Mouse (Mus musculus) activated CD4-positive, CD25-positive, alpha-beta regulatory T cell, adult 4 months (primary cell): ENCODE measurements around the gene Cdipt. TPM values are rescaled to one million over a fixed set of nuclear protein-coding genes. Genes with fewer than 3 reads are reported as not detected.

ENCODE experiments used
- ATAC-seq: one replicate; pipeline ENCODE4 v1.8.0; 2017
- polyA plus RNA-seq, 2 experiments: library from polyadenylated mRNA; unstranded; fragments of 100-300 nt; shearing (Covaris generic); gene quantifications; one replicate each; pipeline ENCODE4 v1.2.1; 2017

Cdipt gene
- polyA plus RNA-seq, 2 experiments from 2014 or later, result 119 to 136 TPM

DNA sequence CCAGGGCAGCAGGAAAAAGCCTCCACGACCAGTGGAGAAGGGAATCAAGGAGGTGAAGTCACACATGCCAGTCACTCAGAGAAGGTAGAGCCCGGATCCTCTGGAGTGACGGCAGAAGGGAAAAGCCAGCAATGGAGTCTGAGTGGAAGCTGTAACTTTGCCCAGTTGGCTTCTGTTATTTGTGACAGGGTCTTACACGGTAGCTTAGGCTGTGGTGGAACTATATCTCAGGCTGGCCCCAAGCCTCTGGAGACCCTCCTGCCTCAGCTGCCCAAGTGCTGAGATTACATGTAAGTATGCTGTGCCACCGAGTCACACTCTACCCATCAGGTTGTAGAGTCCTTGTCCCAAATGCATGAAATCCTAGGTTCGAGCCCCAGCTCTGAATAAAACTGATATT is 37.7 kb downstream of the Cdipt start:
- no peak for ATAC-seq

DNA sequence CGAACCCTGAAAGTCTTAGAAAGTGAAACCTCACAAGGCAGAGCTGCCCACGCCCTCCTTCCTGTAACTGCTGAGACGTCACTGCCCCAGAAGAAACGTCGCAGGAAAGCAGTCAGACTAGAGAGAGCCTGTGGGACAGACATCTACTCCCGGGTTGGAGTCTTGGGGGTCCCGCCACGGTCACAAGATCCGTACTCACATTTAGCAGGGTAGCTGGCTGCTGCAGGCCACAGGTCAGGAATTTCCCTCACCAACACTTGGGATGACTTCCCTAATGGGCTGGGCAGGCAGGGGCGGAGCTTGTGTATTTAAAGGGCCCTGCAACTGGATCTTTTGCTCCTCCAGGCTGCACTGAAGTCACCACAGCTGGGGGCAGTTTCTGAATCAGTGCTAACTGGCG is 38.6 kb downstream of the Cdipt start, which contains the start of gene Mvp:
Mvp (minus strand) TSS at position 302 of the 400 bp plus-strand sequence.
- ATAC-seq, result peak; percentile 61

DNA sequence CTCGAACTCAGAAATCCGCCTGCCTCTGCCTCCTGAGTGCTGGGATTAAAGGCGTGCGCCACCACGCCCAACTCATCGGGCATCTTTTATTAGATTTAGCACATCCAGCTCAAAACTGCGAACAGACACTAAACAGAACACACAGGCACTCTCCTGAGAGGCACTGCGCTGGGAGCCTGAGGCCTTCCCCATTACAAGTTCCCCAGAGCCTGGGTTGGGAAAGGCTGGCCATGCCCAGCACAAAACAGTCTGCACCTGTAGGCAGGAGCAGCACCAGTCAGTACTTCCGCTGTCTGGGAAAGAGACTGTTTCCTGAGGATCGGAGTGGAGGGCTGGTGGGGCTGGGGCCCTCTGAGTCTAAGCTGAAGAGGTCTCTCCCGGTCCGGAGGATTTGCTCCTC is 39.3 kb downstream of the Cdipt start:
- no peak for ATAC-seq

DNA sequence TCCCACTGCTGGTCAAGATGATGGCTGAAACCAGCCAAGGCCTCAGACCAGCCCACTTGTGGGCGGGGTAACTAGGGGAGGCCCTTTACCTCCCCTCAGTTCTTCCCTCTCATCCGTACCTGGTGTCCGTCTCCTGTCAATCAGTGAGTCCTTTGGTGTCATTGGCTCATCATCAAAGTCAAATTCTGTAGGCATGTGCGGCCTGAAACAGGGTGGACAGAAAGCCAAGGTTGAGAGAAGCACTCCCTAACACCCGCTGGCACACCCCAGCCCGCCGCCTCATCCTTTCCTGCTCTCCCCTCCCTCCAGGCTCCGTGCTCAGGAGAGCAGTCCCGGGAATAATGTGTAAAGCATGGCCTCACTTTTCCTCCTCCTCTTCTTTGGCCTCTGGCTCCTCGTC is 40.4 kb downstream of the Cdipt start:
- ATAC-seq, result no peak

DNA sequence TGATC is 40.6 kb downstream of the Cdipt start, which contains the start of gene Pagr1b:
Pagr1b (minus strand) TSS at position 4 of the 5 bp plus-strand sequence.
- ATAC-seq, result no peak

DNA sequence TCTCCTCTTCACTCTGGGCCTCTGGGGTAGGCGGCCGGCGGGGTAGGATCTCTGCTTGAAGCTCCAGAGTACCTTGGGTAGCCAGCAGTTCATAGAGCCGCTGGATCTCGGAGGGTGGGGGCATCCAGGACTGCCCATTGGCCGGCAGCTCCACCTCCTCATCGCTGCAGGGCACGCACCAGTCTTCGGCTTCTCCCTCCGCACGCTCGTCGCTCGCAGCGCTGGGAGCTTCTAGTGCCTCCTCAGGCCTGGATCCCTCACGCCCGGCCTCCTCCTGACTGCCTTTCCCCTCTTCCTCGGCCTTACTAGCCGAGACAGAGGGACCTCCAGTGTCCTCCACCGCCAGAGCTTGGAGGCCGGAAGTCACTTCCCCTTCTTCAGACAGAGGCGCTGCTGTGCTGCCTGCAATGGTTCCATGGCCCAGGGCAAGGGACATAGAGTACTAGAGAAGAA is 40.8 kb downstream of the Cdipt start:
- peak; percentile 56 for ATAC-seq

DNA sequence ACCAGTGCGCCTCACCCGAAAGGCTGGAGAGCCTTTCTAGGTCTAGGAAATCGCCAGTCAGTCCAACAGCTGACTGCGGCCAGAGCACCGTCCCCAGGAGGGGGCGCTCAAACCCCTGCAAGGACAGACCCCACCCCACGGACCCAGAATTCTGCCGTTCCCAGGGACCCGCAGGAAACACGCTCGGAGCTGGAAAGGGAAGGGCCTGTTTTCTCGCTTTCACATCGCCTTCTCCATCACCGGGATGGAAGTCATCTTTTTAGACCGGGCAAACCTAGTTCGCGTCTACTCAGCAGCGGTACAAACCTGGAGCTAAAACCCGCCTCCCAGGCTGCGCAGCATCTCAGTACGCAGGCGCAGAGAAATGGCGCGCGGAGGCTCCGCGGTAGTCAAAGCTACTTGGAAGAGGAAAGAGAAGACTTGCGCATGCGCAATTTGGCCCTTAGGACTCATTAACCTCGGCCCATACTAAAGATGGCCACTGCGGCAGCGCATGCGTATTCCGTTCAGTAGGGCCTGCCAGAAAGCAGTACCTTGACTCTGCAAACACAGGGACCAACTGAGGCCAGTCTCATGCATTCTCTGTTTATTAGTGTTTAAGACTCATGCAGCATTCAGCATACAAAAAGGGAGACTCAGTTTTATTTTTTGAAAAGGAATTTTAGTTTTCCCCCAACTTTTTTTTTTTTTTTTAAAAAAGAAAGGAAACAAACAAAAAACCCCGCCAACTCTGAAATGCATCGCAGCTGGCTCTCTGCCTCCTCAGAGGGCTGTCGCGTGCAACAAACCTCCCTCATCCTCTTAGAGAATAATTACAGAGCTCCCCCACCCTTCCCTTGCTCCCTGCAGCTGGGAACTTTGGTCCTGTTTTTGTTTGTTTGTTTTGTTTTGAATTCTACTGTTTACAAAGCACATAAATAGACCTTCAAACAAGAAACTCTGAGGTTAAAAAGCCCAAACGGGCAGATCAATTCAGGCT is 41.5 kb downstream of the Cdipt start, which contains the start of gene Pagr1a:
Pagr1a (minus strand) TSS at position 382 of the 979 bp plus-strand sequence.
- peak; percentile 68 for ATAC-seq

DNA sequence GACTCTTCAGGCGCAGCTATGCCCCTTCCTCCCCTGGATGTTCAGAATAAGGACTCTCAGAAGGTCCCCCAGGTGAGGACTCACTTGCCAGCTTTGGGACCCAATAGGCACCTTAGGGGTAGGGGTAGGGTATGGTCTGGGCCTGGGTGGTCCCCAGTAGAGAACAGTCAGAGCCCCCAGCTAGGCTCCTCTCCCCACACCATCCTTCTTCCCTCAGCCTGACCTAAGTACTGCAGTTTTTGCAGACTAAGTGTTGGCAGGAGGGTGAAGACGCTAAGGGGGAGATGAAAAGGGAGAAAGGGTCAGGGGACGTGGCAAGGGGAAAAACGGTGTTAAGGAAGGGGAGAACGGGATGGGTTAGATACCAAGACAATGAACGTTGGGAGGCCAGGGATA is 42.2 kb downstream of the Cdipt start:
- ATAC-seq, result no peak

DNA sequence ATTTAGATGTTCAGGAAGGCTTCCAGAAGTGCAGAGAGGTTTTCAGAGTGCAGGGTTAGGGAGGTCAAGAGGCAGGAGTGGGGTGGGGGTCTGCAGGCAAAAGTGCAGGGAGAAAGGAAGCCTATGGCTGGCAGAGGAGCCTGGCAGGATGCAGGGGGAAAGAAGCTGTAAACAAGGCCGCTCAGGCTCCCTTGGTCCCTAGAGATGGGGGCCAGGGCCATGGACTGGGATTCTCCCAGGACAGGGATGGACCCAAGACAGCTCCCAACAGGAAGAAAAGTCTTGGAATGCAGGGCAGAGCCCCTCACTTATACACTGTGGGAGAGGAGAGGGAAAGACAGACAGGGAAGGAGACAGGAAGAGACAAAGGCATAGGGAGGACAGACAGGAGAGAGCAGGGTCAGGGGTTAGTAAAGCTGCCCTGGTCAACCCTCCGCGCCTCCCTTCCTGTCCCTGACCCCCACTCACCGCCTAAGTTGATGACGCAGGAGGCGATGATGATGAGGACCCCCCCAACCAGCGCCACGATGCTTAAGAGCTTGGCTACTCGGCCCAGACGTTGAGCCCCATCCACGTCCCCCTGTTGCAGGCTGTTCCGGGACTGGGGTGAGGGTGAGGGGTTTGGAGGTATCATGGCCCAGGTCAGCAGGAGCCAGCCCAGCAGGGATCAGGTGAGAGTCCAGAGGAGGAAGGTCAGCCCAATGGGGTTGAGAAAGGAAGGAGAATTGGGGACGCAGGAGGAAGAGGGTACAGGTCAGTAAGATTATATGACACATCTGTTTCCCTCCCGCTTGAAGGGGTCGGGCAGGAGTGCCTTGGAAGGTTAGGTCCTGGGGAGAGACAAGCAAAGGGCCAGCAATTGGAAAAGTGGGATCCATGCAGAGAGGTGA is 42.9 kb downstream of the Cdipt start:
- no peak for ATAC-seq

DNA sequence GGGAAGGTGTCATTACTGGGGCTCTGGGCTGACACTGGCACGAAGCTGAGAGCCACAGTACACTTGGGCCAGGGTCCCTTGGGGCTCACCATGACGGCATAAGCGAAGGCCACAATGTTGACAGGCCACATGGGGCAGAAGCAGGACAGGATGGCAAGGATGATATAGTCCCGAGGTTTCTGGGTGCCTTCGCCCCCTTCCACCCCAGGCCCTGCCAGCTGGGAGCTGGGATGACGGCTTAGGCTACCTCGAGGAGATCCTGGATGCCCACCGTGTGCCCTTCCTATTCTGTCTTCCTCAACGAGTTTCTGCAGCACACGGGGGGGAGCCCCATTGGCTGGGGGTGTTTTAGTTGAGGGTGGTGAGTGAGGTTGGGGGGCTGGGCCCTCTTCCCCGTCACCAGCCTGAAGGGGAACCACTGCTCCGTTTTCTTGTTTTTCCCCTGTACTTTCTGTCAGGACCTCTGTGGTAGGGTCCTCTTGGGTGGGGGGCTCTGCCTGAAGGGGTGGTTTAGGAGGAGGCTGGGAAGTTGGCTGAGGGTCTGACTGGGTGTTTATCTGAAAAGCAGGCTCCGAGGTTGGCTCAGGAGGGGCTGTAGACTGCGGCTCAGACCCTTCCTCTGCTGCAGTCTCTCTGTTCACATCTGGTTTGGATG is 43.7 kb downstream of the Cdipt start:
- no peak for ATAC-seq

DNA sequence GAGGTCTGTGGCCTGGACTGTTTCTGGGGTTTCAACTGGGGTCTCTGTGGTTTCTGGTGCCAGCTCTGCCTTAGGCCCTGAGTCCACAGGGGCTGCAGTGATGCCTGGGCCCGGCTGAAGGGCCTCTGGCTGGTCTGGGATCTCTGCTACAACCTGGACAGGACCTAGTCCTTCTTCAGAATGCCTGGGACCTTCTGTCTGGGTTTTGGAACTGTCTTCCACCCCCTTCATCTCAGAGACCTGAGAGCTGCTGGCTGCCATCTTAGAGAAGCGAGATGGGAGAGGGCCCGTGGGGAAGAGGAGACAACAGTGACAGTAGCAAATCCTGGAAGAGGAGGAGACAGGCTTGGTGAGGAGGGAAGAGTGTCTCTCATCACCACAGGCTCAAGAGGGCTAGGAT is 44.3 kb downstream of the Cdipt start:
- ATAC-seq, result no peak

DNA sequence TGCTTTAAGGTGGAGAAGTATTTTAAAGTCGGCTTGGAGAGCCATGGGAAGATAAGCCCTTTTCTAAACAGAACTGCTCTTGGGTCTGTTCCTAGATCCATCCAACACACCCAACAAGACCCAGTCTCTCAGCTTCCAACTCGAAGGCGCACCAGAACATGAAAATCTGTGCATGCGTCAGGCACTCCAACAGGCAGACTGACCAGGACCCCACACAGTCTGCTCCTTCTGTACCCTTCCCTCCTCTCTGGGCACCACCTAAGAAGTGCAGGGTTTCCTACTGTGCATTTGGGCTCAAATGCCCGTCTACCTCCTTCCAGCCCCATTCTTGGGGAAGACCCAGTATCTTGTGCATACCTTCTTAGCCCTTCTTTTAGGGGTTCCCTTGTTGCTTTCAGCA is 44.8 kb downstream of the Cdipt start:
- ATAC-seq, result no peak

DNA sequence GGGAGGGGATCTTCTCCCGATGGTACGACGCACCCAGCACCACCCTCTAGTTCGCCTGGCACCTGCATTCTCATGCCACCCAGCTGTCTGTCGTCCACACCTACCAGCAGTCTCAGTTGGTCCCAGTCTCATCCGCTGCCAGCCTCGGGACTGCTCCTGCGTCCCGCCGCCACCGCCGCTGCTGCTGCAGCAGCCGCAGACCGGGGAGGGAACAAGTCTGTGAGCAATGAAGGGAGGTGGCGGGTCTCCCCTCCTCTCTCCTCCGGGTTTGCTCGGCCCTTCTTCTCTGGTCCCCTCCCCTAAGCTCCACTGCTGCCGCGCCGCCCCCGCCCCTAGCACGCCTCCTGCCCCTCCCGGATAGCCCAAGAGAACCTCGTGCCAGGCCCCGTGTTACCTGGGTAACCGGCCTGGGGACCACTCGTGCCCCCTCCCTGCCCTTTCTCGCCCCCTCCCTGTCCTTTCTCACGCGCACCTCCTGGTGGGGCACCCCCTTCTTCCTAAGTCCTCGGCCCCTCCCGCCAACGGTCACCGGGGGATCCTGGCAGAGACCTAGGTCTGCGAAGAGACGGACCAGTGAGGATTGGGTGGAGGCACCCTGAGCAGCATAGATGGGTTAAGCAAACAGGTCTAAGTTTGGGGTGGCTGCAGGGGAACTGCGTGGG is 45.3 kb downstream of the Cdipt start, which contains the start of the genes Gm42742 and Prrt2:
Gm42742 (minus strand) TSS at position 197 of the 662 bp plus-strand sequence.
Prrt2 (minus strand) TSS at position 311 of the 662 bp plus-strand sequence.
- peak; percentile 24 for ATAC-seq

DNA sequence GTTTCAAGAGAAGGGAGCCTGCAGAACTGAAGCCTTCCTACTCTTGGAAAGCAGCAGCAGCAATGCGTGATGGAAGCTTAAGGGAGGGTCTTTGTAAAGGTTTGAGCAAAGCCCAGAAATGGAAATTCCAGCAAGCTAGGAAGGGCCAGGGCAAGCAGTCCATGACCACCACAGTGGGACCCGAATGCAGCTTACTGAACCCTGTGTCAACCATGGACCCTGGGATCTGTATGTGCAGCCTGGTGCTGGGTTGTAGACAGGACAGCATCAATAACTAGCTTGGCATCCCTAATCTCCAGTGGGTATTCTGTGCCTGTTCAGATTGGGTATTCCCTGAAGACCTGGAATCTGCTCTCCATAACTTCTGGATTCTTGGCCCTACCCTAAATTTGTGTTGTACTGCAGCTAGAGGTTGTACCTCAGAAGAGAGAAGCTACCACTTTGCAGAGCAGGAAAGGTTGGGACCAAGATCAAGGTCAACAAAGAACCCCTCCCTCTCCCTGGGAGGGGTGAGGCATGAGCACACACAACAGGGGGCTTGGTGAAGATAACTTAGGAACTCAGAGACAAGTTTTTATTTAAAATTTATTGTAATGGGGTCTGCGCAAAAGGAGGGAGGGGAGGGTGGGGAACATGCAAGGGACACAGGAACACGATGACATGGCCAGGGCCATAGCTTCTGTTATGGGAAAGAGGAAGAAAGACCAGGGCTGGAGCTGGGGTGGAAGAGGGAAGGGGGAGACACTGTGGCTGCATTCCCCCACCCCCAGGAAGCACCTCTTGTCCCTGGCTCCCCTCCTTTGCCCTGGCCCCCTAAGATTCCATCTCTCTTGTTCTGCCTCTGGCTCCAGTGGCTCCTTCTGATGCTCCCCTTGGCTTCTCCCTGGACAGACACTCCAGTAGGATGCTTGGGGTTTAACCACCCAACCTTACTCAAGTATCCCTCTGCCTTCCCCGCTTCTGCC is 46.1 kb downstream of the Cdipt start:
- ATAC-seq, result no peak

DNA sequence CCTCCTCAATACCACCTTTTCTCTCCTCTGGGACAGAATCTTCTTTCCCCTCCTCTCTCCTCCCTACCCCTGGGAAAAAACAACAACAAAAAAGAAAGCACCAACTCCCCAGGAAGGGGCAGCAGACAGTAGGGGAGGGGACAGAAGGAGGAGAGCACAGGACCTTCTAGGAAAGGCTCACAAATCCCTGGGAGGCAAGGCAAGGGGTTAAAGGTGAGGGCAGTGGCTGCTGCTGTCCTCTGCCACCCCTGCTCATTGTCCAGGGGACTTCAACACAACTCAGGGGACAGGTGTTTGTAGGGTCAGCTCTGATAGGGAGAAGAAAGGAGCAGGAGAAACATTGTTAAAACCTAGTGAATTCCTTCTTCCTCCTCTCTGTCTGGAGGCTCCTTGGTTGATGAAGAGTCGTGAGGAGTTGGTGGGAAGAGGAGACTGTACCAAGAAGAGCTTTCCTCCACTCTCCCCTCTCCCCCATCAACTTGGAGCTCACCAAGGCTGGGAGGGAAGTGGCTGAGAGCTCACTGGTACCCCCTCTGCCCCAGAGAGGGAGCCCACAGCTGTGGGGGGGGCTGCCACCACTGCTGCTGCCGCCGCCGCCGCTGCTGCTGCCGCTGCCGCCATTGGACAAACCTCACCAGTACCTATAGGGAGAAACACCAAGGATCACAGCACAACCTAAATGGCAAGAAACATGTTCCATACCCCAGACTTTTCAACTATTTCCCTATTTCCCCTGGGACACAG is 47.0 kb downstream of the Cdipt start:
- no peak for ATAC-seq

DNA sequence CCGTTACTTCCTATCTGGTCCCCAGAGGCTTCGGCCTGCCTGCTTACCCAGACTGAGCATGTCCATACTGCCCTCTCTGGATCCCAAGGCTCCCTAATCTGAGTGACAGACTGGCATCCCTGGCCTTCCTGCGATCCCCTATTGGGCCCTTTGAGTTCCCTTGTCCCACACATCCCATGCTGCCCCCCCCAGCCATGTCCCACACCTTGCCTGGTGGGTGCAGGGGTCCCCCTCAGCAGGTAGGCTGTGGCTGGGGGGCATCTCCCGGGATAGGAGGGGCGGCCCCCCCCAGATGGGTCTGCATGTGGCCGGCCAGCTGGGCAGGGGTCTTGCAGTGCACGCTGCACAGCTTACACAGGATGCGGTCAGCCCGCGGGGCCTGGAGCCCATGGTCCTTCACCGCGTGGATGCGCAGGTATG is 47.6 kb downstream of the Cdipt start:
- no peak for ATAC-seq

DNA sequence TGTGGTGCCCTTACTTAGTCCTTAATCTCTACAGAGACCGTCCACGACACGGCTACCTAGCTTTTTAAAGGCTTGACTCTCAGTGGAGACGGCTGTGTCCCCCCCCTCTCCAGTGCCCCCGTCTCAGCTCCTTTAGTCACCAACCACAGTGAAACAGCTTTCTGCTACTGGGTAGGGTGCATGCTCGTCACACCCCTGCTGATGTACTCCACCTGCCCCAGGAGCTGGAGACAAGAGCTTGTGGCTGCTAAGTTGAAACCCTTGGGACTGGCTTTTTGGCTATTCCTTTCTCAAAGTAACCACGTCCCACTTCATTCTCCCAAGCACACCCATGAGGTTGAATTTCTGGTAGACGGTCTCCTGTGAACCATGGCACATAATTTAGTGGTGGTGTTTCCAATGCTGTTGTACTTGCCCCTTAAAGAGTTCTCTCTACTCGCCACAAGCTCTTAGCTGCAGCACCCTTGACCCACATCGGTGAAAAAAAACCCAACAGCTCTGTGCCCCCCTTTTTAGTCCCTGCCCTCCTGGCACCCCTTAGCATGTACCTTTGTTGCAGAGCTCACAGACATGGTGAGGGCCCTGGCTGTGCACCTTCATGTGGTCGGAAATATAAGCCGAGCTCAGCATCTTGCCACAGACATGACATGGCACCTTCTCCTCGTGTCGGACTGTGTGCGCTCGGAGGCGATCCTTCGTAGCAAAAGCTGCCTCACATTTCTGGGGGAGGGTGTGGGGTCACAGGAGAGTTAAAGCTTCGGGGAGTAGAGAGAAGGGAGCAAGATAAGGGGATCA is 48.4 kb downstream of the Cdipt start:
- peak; percentile 13 for ATAC-seq

DNA sequence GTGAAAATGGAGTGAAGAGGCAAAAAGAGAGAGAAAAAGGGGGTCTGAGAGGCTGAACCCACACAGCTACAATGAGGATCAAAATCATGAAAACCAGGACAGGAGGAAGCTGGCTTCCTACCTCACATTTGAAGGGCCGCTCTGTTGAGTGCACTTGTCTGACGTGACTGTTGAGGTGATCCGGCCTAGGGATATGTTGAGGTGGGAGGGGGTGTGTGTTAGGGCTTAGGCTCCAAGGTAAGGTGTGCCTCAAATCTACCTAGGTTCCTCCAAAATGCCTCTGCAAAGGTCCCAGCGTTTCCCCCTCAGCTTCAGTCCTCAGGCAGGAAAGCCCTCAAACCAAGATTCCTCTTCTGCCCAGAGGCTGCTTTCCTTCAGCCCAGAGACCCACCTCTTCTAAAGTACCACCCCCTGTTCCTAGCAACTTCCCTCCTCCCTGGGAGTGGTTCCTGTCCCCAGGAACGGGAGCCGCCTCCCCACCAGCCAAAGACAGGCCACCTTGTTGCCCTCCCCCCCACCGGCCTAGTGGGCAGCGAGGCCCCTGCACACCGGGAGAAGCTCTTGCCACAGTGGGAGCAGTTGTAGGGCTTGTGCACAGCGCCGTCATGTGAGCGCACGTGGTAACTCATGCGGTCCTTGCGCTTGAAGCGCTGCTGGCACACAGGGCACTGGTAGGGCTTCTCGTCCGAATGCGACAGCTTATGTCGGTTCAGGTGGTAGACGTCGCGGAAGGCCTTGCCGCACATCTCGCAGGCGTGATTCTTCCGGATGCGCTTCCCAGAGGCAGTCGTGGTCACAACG is 49.2 kb downstream of the Cdipt start:
- peak; percentile 19 for ATAC-seq
